Mouse (Mus musculus) ovary, adult 10 weeks (tissue): Measurements from ENCODE around the gene Icam4. TPM values are rescaled to one million over a fixed set of nuclear protein-coding genes. Genes with fewer than 3 reads are reported as not detected.

ENCODE experiments used
- polyA plus RNA-seq: library from polyadenylated mRNA; stranded (reverse); fragments of 350-450 nt; fragmentation: Illumina TruSeq; extraction: RNeasy Lipid Tissue Mini Kit (QIAGEN cat#74804); gene quantifications from one replicate; pipeline ENCODE4 v1.2.3, GENCODE M21; 2014

Gene Icam4
- not detected for polyA plus RNA-seq

GRCm38 (mm10) chr9:21029291-21030054 is at the start of gene Icam4:
Icam4 (plus strand) TSS chr9:21029373.

GRCm38 (mm10) chr9:21002627-21003551 is 26.3 kb upstream of the Icam4 start, which contains the start of gene Mrpl4:
Mrpl4 (plus strand) TSS chr9:21002738.

DNA sequence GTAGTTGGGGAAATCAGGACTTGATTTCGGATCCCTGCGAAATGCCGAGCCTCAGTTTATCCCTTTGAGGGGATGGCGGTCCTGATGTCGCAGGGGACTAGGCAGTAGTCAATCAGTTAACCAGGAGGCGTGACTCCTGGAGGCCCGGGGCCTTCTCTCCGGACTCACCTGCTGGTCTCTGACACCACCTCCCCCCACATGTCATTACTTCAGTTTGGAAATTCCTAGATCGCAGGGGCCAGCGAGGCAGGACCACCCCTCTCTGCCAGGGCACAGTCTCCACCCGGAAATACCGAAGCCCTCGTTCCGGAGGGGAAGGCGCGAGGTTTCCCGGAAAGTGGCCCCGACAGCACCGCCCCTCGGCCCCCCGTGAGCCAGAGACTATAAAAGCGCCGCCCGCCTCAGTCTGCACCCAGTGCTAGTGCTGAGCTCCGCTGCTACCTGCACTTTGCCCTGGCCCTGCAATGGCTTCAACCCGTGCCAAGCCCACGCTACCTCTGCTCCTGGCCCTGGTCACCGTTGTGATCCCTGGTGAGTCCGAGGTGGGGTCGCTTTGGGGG is 13.5 kb upstream of the Icam4 start, which contains the start of gene Icam1:
Gene Icam1 (plus strand): TSS at position 415 of the 560 bp plus-strand sequence.

GRCm38 (mm10) chr9:21031896-21032351 is 2.8 kb downstream of the Icam4 start, which contains the start of gene Icam5:
Icam5 (plus strand) TSS chr9:21032073.

GRCm38 (mm10) chr9:21067006-21067684 is 38.0 kb downstream of the Icam4 start, which contains the start of gene Zglp1:
Zglp1 (minus strand) TSS chr9:21067093.

GRCm38 (mm10) chr9:21073044-21073840 is 44.1 kb downstream of the Icam4 start, which contains the start of the genes Gm49373 and Fdx1l:
Gm49373 (minus strand) TSS chr9:21073096.
Fdx1l (minus strand) TSS chr9:21073614.

Other genes with a start within 250 kb of the Icam4 start
- not detected for gene Col5a3, start 214.3 kb upstream of the Icam4 start, polyA plus RNA-seq
- not detected for gene Rdh8, start 210.9 kb upstream of the Icam4 start, polyA plus RNA-seq
- 2.5 TPM for gene A230050P20Rik, start 160.7 kb upstream of the Icam4 start, polyA plus RNA-seq
- not detected for gene Angptl6, start 149.6 kb upstream of the Icam4 start, polyA plus RNA-seq
- 0.40 TPM for gene Ppan, start 141.2 kb upstream of the Icam4 start, polyA plus RNA-seq
- 23.3 TPM for gene Eif3g, start 130.8 kb upstream of the Icam4 start, polyA plus RNA-seq
- gene Dnmt1, start 69.5 kb upstream of the Icam4 start, polyA plus RNA-seq = 19.1 TPM
- gene S1pr2, start 52.6 kb upstream of the Icam4 start, polyA plus RNA-seq = 1.7 TPM
- 0.63 TPM for gene Mrpl4, start 26.6 kb upstream of the Icam4 start, polyA plus RNA-seq
- 4.0 TPM for gene Icam1, start 13.4 kb upstream of the Icam4 start, polyA plus RNA-seq
- not detected for gene Icam5, start 2.7 kb downstream of the Icam4 start, polyA plus RNA-seq
- not detected for gene Zglp1, start 37.7 kb downstream of the Icam4 start, polyA plus RNA-seq
- gene Gm49373, start 43.7 kb downstream of the Icam4 start, polyA plus RNA-seq = not detected
- gene Fdx1l, start 44.2 kb downstream of the Icam4 start, polyA plus RNA-seq = not detected
- gene Gm38431, start 62.6 kb downstream of the Icam4 start, polyA plus RNA-seq = 0.54 TPM
- gene Raver1, start 62.6 kb downstream of the Icam4 start, polyA plus RNA-seq = 16.4 TPM
- 1.4 TPM for gene Tyk2, start 101.9 kb downstream of the Icam4 start, polyA plus RNA-seq
- gene Cdc37, start 120.6 kb downstream of the Icam4 start, polyA plus RNA-seq = 11.9 TPM
- 0.60 TPM for gene Pde4a, start 136.3 kb downstream of the Icam4 start, polyA plus RNA-seq
- 9.5 TPM for gene Keap1, start 210.0 kb downstream of the Icam4 start, polyA plus RNA-seq
- not detected for gene S1pr5, start 219.1 kb downstream of the Icam4 start, polyA plus RNA-seq
- gene Atg4d, start 235.9 kb downstream of the Icam4 start, polyA plus RNA-seq = 0.80 TPM